Mouse (Mus musculus) naive thymus-derived CD4-positive, alpha-beta T cell, adult 5 months (primary cell): ENCODE results near the gene Zswim7. TPM values are rescaled to one million over a fixed set of nuclear protein-coding genes. Genes with fewer than 3 reads are reported as not detected.

Experiments used
- polyA plus RNA-seq: library from polyadenylated mRNA; unstranded; fragments of 100-300 nt; shearing (Covaris generic); gene quantifications from one replicate; pipeline ENCODE4 v1.2.1, GENCODE M21; 2017

Gene Zswim7
- 7.5 TPM for polyA plus RNA-seq

DNA sequence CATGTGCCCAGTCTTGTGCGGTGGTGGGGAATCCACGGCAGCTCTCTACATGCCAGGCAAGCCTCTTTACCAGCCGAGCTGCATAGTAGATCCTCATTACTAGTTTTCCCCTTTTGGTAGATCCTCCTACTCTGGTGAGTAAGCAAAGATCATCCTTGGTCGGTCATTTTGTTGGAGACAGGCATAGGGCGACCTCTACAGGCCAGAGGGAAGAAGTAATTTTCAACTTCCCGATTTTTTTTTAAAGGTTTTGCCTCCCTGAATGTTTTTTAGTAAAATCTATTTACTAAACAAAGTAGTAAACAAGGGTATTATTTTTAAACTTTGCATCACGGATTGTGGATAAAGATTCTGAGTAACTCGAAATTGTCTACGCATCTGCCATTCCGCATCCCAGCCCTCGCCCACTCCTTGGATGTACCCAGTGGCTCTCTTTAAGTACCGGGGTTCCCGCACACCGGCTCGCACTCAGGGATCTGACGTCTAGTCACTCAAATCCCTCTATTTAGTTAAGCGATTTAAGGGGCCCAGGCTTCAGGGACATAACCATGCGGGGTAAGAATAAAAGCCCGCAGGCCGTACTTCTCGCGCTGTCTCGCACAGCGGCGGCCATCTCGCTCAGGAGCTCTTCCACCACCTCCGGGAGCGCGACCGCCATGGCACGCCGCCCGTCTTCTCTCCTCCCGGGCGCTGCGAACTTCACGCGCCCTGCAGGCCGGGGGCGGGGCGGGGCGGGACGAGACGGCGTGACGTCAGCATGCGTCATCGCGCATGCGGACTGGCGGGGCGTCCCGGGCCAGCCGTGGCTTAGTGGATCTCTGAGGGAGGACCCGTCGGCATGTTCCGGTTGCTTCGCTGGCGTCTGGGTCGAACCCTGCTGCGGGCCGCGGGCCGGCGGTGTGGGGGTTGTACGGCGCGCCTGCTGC lies at the start of gene Zswim7, which contains the start of gene Ttc19:
Zswim7 (minus strand) TSS at position 701 of the 926 bp plus-strand sequence.
Ttc19 (plus strand) TSS at position 799 of the 926 bp plus-strand sequence.

DNA sequence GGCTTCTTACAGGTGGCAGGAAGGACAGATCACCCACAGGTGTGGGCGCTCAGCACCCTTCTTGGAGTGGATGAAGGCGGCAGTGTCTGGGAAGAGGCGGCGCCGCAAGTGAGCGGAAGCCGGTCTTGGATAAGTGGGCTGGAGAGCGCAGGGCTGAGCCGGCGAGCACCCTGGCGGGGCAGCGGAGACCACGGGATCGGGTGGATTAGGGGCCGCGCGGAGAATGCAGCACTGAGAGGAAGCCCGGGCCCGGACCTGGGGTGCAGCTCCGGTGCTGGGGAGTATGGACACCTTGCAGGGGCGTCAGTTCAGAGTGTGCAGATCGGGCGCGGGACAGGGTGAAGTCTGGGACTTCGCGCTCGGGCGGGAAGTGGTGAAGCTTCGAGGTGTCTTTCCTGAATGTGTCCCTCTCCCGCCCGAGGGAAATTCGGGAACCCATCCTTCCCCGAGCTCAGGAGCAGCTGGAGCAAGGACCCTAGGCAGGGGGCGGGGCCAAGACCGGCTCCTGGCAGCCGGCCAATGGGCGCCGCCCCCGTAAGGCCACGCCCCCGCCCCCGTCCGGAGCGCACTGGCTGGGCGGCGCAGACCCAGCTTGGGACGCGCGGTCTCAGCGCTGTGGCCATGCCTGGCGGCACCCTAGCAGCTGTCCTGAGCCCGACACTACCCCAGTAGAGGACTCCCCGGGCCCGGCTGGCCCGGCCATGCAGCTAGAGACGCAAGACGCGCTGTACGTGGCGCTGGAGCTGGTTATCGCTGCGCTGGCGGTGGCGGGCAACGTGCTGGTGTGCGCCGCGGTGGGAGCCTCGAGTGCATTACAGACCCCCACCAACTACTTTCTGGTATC lies 32.6 kb downstream of the Zswim7 start, which contains the start of gene Adora2b:
Adora2b (plus strand) TSS at position 584 of the 844 bp plus-strand sequence.

Other genes starting within 250 kb of the Zswim7 start
- gene Adora2b, start 32.4 kb downstream of the Zswim7 start, polyA plus RNA-seq: not detected
- gene Ttc19, start 98 bp upstream of the Zswim7 start, polyA plus RNA-seq: 69.9 TPM
- 8.4 TPM for gene Pigl, start 177.1 kb upstream of the Zswim7 start, polyA plus RNA-seq
- gene Ncor1, start 177.2 kb upstream of the Zswim7 start, polyA plus RNA-seq: 432 TPM